Mouse (Mus musculus) retina, embryonic 14.5 days (tissue): Measurements from ENCODE around the gene Ptprs.

Experiments used
- DNase-seq: peaks from one replicate; pipeline ENCODE4 v3.0.0-alpha.2; 2015; ENCODE audit warnings: low spot score

Ptprs gene

GRCm38 (mm10) chr17:56424726-56425583, 51.3 kb downstream of the Ptprs start:
- peak; percentile 57 for DNase-seq

DNA sequence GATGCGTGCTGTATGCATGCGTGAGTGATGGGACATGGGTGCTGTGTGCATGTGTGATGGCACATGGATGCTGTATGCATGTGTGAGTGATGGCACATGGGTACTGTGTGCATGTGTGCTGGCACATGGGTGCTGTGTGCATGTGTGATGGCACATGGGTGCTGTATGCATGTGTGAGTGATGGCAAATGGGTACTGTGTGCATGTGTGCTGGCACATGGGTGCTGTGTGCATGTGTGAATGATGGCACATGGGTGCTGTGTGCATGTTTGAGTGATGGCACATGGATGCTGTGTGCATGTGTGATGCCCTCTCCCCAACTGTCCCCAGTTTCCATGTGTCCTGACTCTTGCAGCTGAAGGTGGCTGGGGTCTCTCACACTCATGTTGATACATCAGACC, 56.3 kb downstream of the Ptprs start:
- no peak for DNase-seq

DNA sequence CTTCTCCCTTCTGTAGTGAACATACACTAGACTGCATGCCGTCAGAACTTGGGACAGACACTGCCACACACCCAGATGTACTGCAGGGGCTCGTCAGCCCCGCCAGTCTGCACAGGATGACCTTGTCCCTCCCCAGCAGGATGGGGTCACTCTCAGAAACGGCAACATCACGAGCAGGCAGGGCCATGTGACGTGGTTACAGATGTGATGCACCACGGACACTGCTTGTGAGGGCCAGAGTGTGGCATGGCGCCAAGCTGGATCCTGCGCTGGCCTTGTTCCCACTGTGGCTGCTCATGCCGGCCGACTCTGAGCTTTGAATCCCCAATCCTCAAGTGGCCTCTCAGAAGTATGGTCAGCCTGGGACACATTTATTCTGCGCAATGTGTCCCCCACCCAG, 58.0 kb downstream of the Ptprs start:
- DNase-seq: no peak

GRCm38 (mm10) chr17:56414785-56415184, 61.5 kb downstream of the Ptprs start:
- DNase-seq: no peak

DNA sequence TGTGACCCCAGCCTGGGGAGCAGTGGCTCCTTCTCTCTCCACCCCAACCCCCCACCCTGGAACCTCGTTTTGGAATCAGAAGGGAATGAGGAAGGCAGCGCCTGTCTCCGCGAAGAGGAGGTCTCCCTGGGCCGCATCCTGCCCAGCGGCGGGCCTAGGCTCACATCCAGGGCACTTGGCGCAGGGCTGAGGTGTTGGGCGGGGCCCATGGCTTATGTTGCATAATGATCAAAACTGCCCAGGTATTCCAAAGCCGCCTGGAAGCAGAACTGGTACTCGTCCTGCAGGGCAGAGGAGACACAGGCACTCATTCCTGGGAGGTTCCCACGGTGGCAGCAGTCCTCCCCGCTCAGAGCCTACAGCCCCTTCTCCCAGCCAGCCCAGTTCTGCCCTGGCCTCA, 63.2 kb downstream of the Ptprs start:
- no peak for DNase-seq

DNA sequence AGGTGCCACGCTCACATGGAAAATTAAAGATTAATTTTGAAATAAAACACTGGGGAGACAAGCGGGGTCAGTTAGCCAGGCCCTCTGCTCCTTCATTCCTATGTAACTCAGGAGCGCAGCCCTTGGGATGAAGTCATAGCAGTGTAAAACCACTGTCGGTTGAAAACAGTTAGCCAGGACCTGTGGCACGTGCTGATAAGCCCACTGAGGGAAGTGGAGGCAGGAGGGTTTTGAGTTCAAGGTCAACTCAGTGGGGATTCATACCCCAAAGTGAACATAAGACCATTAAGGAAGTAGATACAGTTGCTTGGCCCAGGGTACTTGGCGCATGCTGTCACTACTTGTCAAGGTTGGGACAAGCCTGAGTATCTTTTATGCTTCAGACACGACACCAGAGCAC, 64.8 kb downstream of the Ptprs start:
- DNase-seq: no peak

- DNase-seq: no peak
These were observed 66.5 kb downstream of the Ptprs start for GRCm38 (mm10) chr17:56409759-56410158.

DNA sequence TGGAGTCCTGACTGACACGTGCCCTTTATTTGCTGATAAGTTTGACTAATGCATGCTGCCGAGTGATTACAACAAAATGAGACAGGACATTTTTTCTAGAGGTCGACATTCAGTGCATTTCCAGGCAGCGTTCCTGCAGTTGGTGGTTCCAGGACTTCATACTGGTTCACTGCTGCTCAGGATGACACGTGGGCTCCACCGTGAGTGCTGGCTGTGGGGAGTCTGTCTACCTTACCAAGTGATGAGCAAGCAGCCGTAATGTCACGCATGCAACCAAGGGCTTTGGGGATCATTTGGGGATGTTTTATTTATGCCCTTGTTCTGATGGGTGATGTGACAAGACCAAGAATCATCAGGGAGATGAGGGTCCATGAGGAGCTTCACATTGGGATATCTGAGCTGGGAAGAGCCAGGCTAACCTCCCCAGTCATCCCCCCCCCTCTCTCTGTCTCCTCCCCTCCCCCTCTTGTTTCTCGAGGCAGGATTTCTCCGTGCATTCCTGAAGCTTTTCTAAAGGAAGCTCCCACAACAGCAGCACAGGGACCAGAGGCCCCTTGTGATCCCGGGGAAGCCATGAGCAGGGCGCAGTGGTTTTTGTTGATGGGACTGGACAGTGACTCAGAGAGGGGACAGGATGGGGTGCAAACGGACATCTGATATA, 67.2 kb downstream of the Ptprs start:
- DNase-seq: peak; percentile 31

DNA sequence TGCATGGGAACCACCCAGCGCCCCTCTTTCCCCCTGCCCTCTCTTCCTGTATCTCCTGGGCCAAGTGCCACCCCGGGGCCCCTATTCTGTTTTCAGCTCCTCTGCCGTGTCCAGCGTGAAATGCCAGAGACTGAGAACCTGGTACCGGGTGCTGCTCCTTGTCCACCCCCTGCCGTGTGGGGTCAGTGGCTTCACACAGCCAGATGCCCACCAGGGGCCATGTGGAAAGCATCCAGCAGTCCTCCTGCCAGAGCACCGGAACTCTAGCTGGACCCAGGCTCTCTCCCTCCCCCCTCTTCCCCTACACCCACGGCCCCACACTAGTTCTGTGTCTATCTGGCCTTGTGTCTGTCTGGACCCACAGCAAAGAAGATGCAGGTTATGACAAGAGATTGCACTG, 68.9 kb downstream of the Ptprs start:
- no peak for DNase-seq

DNA sequence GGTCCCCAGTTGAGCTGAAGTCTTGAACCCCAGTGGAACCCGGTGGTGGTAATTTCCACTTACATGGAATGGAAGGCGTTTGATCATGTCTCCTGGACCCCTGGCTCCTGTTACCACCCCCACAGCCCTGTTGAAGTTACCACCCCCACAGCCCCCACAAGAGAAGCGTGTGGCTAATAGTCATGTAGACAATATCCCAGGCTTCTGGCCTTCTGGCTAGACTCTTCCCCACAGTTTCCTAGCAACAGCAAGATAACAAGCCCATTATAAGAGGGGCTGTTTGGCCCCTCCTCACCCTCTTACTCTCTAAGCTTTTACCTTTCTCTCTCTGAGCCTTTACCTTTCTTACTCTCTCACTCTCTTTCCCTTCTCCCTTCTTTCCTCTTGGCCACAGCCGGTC, 69.4 kb downstream of the Ptprs start:
- DNase-seq: peak; percentile 53

- DNase-seq: no peak
These were observed 70.1 kb downstream of the Ptprs start for GRCm38 (mm10) chr17:56405856-56406840.

GRCm38 (mm10) chr17:56405341-56405740, 70.9 kb downstream of the Ptprs start:
- DNase-seq: no peak

DNA sequence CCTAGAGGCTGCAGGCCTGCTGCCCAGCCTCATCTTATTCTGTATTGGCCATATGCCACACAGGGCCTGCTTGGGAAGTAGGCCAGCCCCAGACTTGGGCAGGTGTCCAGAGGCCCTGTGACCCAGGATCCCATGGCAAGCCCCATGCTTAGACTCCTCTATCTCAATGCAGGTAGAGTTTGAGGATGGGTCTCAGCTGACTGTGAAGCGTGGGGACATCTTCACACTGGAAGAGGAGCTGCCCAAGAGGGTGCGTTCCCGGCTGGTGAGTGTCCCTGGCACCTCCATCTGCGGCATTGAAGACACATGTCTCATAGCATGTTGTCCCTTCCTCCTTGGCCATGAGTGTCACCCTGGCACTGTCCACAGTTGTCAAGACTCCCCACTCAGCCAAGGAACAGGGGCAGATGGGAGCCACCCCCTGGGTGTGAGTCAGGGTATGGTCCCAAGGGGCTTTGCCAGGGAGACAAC, 75.2 kb downstream of the Ptprs start:
- no peak for DNase-seq

DNA sequence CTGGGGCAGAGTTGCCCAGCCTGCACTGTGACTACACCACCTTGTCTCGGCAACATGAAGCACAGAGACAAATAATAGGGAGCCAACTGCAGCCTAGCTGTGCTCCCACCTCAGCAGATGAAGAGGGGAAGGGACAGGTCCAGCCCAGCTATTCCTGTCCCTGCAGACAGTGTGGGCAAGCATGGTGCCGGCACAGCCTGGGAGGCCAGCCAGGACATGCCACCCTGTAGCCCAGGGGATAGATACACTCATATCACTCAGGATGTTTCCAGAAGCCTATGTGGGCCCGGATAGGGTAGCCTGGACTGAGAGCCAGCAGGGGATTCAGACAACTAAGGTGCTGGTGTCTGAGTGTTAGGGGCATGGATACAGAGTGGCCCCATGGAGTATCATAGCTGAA, 76.1 kb downstream of the Ptprs start:
- DNase-seq: no peak

DNA sequence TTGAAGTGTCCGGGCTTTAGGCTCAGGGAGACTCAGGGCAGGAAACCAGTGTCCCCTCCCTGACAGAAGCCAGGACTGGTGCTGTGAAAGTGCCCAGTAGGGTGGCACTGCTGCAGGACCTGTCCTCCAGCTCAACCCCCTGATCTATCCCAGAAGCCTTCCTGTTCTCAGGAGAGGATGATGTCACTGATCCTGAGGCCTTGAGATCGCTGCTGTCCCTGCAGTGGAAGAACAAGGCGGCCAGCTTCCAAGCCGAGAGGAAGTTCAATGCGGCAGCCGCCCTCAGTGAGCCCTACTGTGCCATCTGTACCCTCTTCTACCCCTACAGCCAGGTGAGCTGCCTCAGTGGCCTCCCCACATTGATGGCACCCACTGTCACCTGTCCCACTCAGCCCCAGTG, 80.2 kb downstream of the Ptprs start:
- DNase-seq: no peak

DNA sequence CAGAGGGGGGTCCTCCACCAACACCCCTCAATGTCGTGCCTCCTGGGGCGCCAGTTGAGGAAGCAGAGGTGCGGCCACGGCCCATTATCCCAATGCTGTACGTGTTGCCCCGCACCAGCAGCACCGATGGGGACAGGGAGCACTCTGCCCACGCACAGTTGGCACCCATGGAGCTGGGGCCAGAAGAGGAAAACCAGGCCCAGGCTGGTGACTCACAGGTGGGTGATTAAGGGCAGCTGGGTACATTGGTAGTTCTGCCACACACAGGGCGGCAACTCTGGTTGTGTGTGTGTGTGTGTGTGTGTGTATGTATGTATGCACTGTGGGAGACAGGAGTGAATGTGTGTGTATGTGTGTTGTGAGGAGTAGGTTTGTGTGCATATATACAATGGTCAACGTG, 82.4 kb downstream of the Ptprs start:
- no peak for DNase-seq

- DNase-seq: no peak
These were observed 83.0 kb downstream of the Ptprs start for GRCm38 (mm10) chr17:56393238-56393637.

- no peak for DNase-seq
These were observed 88.7 kb downstream of the Ptprs start for GRCm38 (mm10) chr17:56387612-56388011.

DNA sequence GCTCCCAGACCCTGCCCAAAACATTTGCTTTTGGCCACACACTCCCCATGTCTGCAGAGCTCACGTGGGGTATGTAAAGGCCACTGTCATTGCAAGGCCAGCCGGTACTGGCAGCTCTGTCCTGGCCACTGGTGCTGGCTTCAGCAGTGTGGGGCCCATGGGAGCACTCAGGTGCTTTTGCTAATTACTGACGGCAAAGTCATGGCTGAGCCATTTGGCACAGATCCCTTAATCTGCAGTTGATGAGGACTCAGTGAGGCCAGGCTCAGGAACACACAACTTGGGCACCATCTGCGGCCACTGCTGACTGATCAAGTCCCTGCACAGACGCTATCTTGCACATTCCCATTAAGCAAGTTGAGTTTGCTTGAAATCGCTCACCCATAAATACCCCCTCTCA, 91.4 kb downstream of the Ptprs start:
- no peak for DNase-seq

- peak; percentile 16 for DNase-seq
These were observed 93.3 kb downstream of the Ptprs start for GRCm38 (mm10) chr17:56382997-56383396.

- DNase-seq: peak; percentile 35
These were observed 95.1 kb downstream of the Ptprs start for GRCm38 (mm10) chr17:56381183-56381582.

GRCm38 (mm10) chr17:56380286-56380685, 96.0 kb downstream of the Ptprs start:
- peak; percentile 28 for DNase-seq
